Mouse (Mus musculus): ENCODE data around the gene Macrod2. TPM values are rescaled to one million over a fixed set of nuclear protein-coding genes. Genes with fewer than 3 reads are reported as not detected.

The Macrod2 gene
- polyA plus RNA-seq, 1 experiment from 2014 or later, result 26.5 TPM

GRCm38 (mm10) chr2:140913679-140914412 lies 518.7 kb downstream of the Macrod2 start:
- H3K4me1 ChIP-seq, result no peaks in the 10 kb centered on the region
- no peaks in the 10 kb centered on the region for H3K27me3 ChIP-seq (ENCODE audit: insufficient read depth, poor library complexity, severe bottlenecking)
- H3K36me3 ChIP-seq, result no peaks in the 10 kb centered on the region
- H3K4me3 ChIP-seq, result no peak overlapping the region
- H3K27ac ChIP-seq, result no peak overlapping the region
- DNase-seq (ENCODE audit: low spot score), result no peak
- WGBS, result 70% methylated on average over 7 of the region's 7 CpGs
- H3K9me3 ChIP-seq, result no peaks in the 10 kb centered on the region

GRCm38 (mm10) chr2:140926922-140927321 lies 531.8 kb downstream of the Macrod2 start:
- DNase-seq (ENCODE audit: low spot score), result no peak
- Histone ChIP-seq H3K27me3 (ENCODE audit: insufficient read depth, poor library complexity, severe bottlenecking) (no peaks in the 10 kb centered on the region), H3K36me3 (no peaks in the 10 kb centered on the region), H3K4me1 (no peaks in the 10 kb centered on the region), H3K9me3 (no peaks in the 10 kb centered on the region), H3K27ac (no peak overlapping the region), H3K4me3 (no peak overlapping the region)

- Histone ChIP-seq H3K4me1 (peaks cover 4% of the 10 kb centered on the region; the same call in 1 of the 2 replicates), H3K27me3 (ENCODE audit: insufficient read depth, poor library complexity, severe bottlenecking) (no peaks in the 10 kb centered on the region), H3K4me3 (no peak overlapping the region), H3K27ac (no peak overlapping the region), H3K36me3 (no peaks in the 10 kb centered on the region), H3K9me3 (no peaks in the 10 kb centered on the region)
- 22% methylated on average over 1 of the region's 1 CpGs for WGBS
- DNase-seq (ENCODE audit: low spot score), result no peak
Measured at GRCm38 (mm10) chr2:140934483-140934882, 539.4 kb downstream of the Macrod2 start.

GRCm38 (mm10) chr2:140949461-140949860 lies 554.4 kb downstream of the Macrod2 start:
- 84% methylated on average over 3 of the region's 3 CpGs for WGBS
- no peak for DNase-seq (ENCODE audit: low spot score)
- H3K36me3 ChIP-seq, result no peaks in the 10 kb centered on the region
- H3K27me3 ChIP-seq (ENCODE audit: insufficient read depth, poor library complexity, severe bottlenecking), result no peaks in the 10 kb centered on the region
- no peak overlapping the region for H3K4me3 ChIP-seq
- H3K9me3 ChIP-seq, result no peaks in the 10 kb centered on the region
- no peaks in the 10 kb centered on the region for H3K4me1 ChIP-seq
- H3K27ac ChIP-seq, result no peak overlapping the region

- Histone ChIP-seq H3K4me3 (no peak overlapping the region), H3K9me3 (no peaks in the 10 kb centered on the region), H3K36me3 (no peaks in the 10 kb centered on the region), H3K27me3 (ENCODE audit: insufficient read depth, poor library complexity, severe bottlenecking) (no peaks in the 10 kb centered on the region), H3K4me1 (no peaks in the 10 kb centered on the region), H3K27ac (no peak overlapping the region)
- DNase-seq (ENCODE audit: low spot score), result no peak
- 70% methylated on average over 2 of the region's 2 CpGs for WGBS
Measured at GRCm38 (mm10) chr2:140959246-140959645, 564.1 kb downstream of the Macrod2 start.

GRCm38 (mm10) chr2:140970181-140970580 lies 575.1 kb downstream of the Macrod2 start:
- no peaks in the 10 kb centered on the region for H3K36me3 ChIP-seq
- WGBS, result 79% methylated on average over 2 of the region's 2 CpGs
- no peaks in the 10 kb centered on the region for H3K4me1 ChIP-seq
- H3K9me3 ChIP-seq, result no peaks in the 10 kb centered on the region
- no peak overlapping the region for H3K4me3 ChIP-seq
- H3K27me3 ChIP-seq (ENCODE audit: insufficient read depth, poor library complexity, severe bottlenecking), result no peaks in the 10 kb centered on the region
- H3K27ac ChIP-seq, result no peak overlapping the region
- DNase-seq (ENCODE audit: low spot score), result no peak

- Histone ChIP-seq H3K4me3 (no peak overlapping the region), H3K9me3 (no peaks in the 10 kb centered on the region), H3K27me3 (ENCODE audit: insufficient read depth, poor library complexity, severe bottlenecking) (no peaks in the 10 kb centered on the region), H3K4me1 (no peaks in the 10 kb centered on the region), H3K27ac (no peak overlapping the region), H3K36me3 (no peaks in the 10 kb centered on the region)
- WGBS, result 83% methylated on average over 5 of the region's 5 CpGs
- DNase-seq (ENCODE audit: low spot score), result no peak
Measured at GRCm38 (mm10) chr2:140971845-140972244, 576.7 kb downstream of the Macrod2 start.

- no peak for DNase-seq (ENCODE audit: low spot score)
- H3K27me3 ChIP-seq (ENCODE audit: insufficient read depth, poor library complexity, severe bottlenecking), result no peaks in the 10 kb centered on the region
- no peak overlapping the region for H3K27ac ChIP-seq
- H3K4me3 ChIP-seq, result no peak overlapping the region
- H3K9me3 ChIP-seq, result no peaks in the 10 kb centered on the region
- no peaks in the 10 kb centered on the region for H3K36me3 ChIP-seq
- no peaks in the 10 kb centered on the region for H3K4me1 ChIP-seq
- 79% methylated on average over 3 of the region's 3 CpGs for WGBS
Measured at GRCm38 (mm10) chr2:140985670-140986372, 590.7 kb downstream of the Macrod2 start.

- DNase-seq (ENCODE audit: low spot score), result no peak
- H3K36me3 ChIP-seq, result no peaks in the 10 kb centered on the region
- no peaks in the 10 kb centered on the region for H3K27me3 ChIP-seq (ENCODE audit: insufficient read depth, poor library complexity, severe bottlenecking)
- H3K4me3 ChIP-seq, result no peak overlapping the region
- no peaks in the 10 kb centered on the region for H3K9me3 ChIP-seq
- no peak overlapping the region for H3K27ac ChIP-seq
- H3K4me1 ChIP-seq, result no peaks in the 10 kb centered on the region
- 86% methylated on average over 5 of the region's 5 CpGs for WGBS
Measured at GRCm38 (mm10) chr2:141003846-141004245, 608.7 kb downstream of the Macrod2 start.

- 80% methylated on average over 3 of the region's 3 CpGs for WGBS
- no peak overlapping the region for H3K4me3 ChIP-seq
Measured at GRCm38 (mm10) chr2:141004326-141004725, 609.2 kb downstream of the Macrod2 start.

GRCm38 (mm10) chr2:141005616-141006015 lies 610.5 kb downstream of the Macrod2 start:
- Histone ChIP-seq H3K27me3 (ENCODE audit: insufficient read depth, poor library complexity, severe bottlenecking) (no peaks in the 10 kb centered on the region), H3K4me3 (no peak overlapping the region), H3K27ac (no peak overlapping the region), H3K9me3 (no peaks in the 10 kb centered on the region), H3K4me1 (no peaks in the 10 kb centered on the region), H3K36me3 (no peaks in the 10 kb centered on the region)
- DNase-seq (ENCODE audit: low spot score), result no peak
- WGBS, result 85% methylated on average over 6 of the region's 6 CpGs

More at GRCm38 (mm10) chr2:141004326-141004725, 609.2 kb downstream of the Macrod2 start:
- Histone ChIP-seq H3K9me3 (no peaks in the 10 kb centered on the region), H3K27me3 (ENCODE audit: insufficient read depth, poor library complexity, severe bottlenecking) (no peaks in the 10 kb centered on the region), H3K4me1 (no peaks in the 10 kb centered on the region), H3K36me3 (no peaks in the 10 kb centered on the region), H3K27ac (no peak overlapping the region)
- DNase-seq (ENCODE audit: low spot score), result no peak

- 79% methylated on average over 7 of the region's 7 CpGs for WGBS
- no peak for DNase-seq (ENCODE audit: low spot score)
- H3K4me3 ChIP-seq, result no peak overlapping the region
- no peaks in the 10 kb centered on the region for H3K27me3 ChIP-seq (ENCODE audit: insufficient read depth, poor library complexity, severe bottlenecking)
- no peaks in the 10 kb centered on the region for H3K9me3 ChIP-seq
- no peaks in the 10 kb centered on the region for H3K4me1 ChIP-seq
- H3K27ac ChIP-seq, result no peak overlapping the region
- no peaks in the 10 kb centered on the region for H3K36me3 ChIP-seq
Measured at GRCm38 (mm10) chr2:141007725-141008124, 612.6 kb downstream of the Macrod2 start.

- H3K4me3 ChIP-seq, result no peak overlapping the region
- peaks cover under 1% of the 10 kb centered on the region; the same call in 1 of the 2 replicates for H3K4me1 ChIP-seq
- H3K36me3 ChIP-seq, result no peaks in the 10 kb centered on the region
- H3K27ac ChIP-seq, result no peak overlapping the region
- WGBS, result 80% methylated on average over 1 of the region's 1 CpGs
- H3K9me3 ChIP-seq, result no peaks in the 10 kb centered on the region
- DNase-seq (ENCODE audit: low spot score), result no peak
- no peaks in the 10 kb centered on the region for H3K27me3 ChIP-seq (ENCODE audit: insufficient read depth, poor library complexity, severe bottlenecking)
Measured at GRCm38 (mm10) chr2:141008458-141008857, 613.3 kb downstream of the Macrod2 start.

Measured in heart, embryonic 10.5 days (tissue).